Comparison of ENCODE assay signal across 7 mouse cellular contexts in genomic region chr1:153486767-153487499, GRCm38 (mm10). TPM values are rescaled to one million over a fixed set of nuclear protein-coding genes. Genes with fewer than 3 reads are reported as not detected.
DNase-seq lines count a peak whose midpoint lies in the region; ATAC-seq and TF ChIP-seq lines count a peak whose summit lies in the region.

No protein-coding gene starts in this region.

- H3K4me1 ChIP-seq in MEL (ENCODE audit: control insufficient read depth in 1 of 2, insufficient read depth in 2 of 2, low read length in 2 of 2) = peaks cover 8 to 12% of the 10 kb centered on the region in 2 experiments
- H3K4me1 ChIP-seq in bone marrow macrophage, adult 2 months (ENCODE audit: control insufficient read depth, insufficient read depth, low read length) = peaks cover 35% of the 10 kb centered on the region
- H3K4me1 ChIP-seq in forebrain, embryonic 13.5 days = peaks cover 33% of the 10 kb centered on the region
- H3K4me1 ChIP-seq in hindbrain, embryonic 11.5 days (replicated peaks; ENCODE audit: control insufficient read depth, insufficient read depth, low read length) = no peaks in the 10 kb centered on the region
- peaks cover 41% of the 10 kb centered on the region for H3K4me1 ChIP-seq in megakaryocyte, embryonic 14.5 days

- peak; percentile 87 for ATAC-seq in forebrain, embryonic 13.5 days
- ATAC-seq in hindbrain, embryonic 11.5 days (ENCODE audit: low FRiP score) = peak; percentile 84

- no peak for TF ChIP-seq CTCF in MEL (IDR thresholded peaks at IDR 0.05 in 2 of 3, conservative IDR thresholded peaks at IDR 0.05 in 1 of 3; ENCODE audit: control insufficient read depth in 1 of 3, insufficient read depth in 1 of 3, low read depth in 2 of 3, low read length in 3 of 3, poor library complexity in 1 of 3, severe bottlenecking in 1 of 3)
- TF ChIP-seq CTCF in bone marrow macrophage, adult 2 months (IDR thresholded peaks at IDR 0.05; ENCODE audit: low read depth, low read length) = no peak
- TF ChIP-seq CTCF in left cerebral cortex, adult 2 months (IDR thresholded peaks at IDR 0.05) = no peak

- peak overlapping the region; percentile 75 for H3K27ac ChIP-seq in MEL (ENCODE audit: control insufficient read depth, low read depth, low read length)
- H3K27ac ChIP-seq in bone marrow macrophage, adult 2 months (ENCODE audit: insufficient read depth, low read depth, low read length) = peak overlapping the region; percentile 81
- H3K27ac ChIP-seq in forebrain, embryonic 13.5 days = peak overlapping the region; percentile 96
- H3K27ac ChIP-seq in hindbrain, embryonic 11.5 days (ENCODE audit: low read depth, low read length) = peak overlapping the region; percentile 94
- peak overlapping the region; percentile 94 for H3K27ac ChIP-seq in left cerebral cortex, adult 2 months

- peak; percentile 75 for DNase-seq in MEL (ENCODE audit: low read depth, low spot score)
- DNase-seq in hindbrain, embryonic 11.5 days (ENCODE audit: low spot score) = peak; percentile 75
- peak in 1 of 2 experiments; percentile 23 for DNase-seq in left cerebral cortex, adult 2 months (ENCODE audit: extremely low spot score in 1 of 2, low spot score in 2 of 2)
- DNase-seq in right cerebral cortex, postnatal 14 days = peak; percentile 88

- 0 out of 4 replicates have a peak, but pooled peaks of 1 of the 2 experiments have one; percentile 10 for TF ChIP-seq EP300 in MEL (IDR thresholded peaks at IDR 0.05; ENCODE audit: low read depth in 1 of 2, low read length in 2 of 2)

- peak overlapping the region; percentile 70 to 94 for H3K4me3 ChIP-seq in MEL (ENCODE audit: control insufficient read depth in 1 of 2, insufficient read depth in 1 of 2, low read depth in 2 of 2, low read length in 2 of 2)
- peak overlapping the region; percentile 97 for H3K4me3 ChIP-seq in bone marrow macrophage, adult 2 months (ENCODE audit: insufficient read depth, low read length)
- peak overlapping the region; percentile 99 for H3K4me3 ChIP-seq in forebrain, embryonic 13.5 days
- H3K4me3 ChIP-seq in hindbrain, embryonic 11.5 days (ENCODE audit: low read depth, low read length) = peak overlapping the region; percentile 99
- H3K4me3 ChIP-seq in left cerebral cortex, adult 2 months = peak overlapping the region; percentile 86
- peak overlapping the region; percentile 99 for H3K4me3 ChIP-seq in megakaryocyte, embryonic 14.5 days (replicated peaks)

- peak overlapping the region; percentile 93 for H3K4me2 ChIP-seq in forebrain, embryonic 13.5 days
- H3K4me2 ChIP-seq in hindbrain, embryonic 11.5 days (replicated peaks; ENCODE audit: low read depth, low read length) = peak overlapping the region; percentile 63

- H3K27me3 ChIP-seq in MEL (ENCODE audit: control insufficient read depth in 1 of 2, insufficient read depth in 2 of 2, low read length in 2 of 2) = no peaks in the 10 kb centered on the region
- H3K27me3 ChIP-seq in forebrain, embryonic 13.5 days = no peaks in the 10 kb centered on the region
- H3K27me3 ChIP-seq in hindbrain, embryonic 11.5 days (ENCODE audit: control insufficient read depth, insufficient read depth, low read length) = no peaks in the 10 kb centered on the region
- H3K27me3 ChIP-seq in megakaryocyte, embryonic 14.5 days (replicated peaks) = no peaks in the 10 kb centered on the region

- peaks cover 22 to 33% of the 10 kb centered on the region in 2 experiments for H3K36me3 ChIP-seq in MEL (ENCODE audit: control insufficient read depth in 1 of 2, insufficient read depth in 2 of 2, low read length in 2 of 2)
- H3K36me3 ChIP-seq in forebrain, embryonic 13.5 days (ENCODE audit: poor library complexity, severe bottlenecking) = peaks cover 13% of the 10 kb centered on the region
- H3K36me3 ChIP-seq in hindbrain, embryonic 11.5 days (ENCODE audit: control insufficient read depth, insufficient read depth, low read length) = no peaks in the 10 kb centered on the region
- H3K36me3 ChIP-seq in megakaryocyte, embryonic 14.5 days (replicated peaks; ENCODE audit: low read length) = peaks cover 17% of the 10 kb centered on the region

- no peak for TF ChIP-seq RAD21 in MEL (IDR thresholded peaks at IDR 0.05; ENCODE audit: low read depth, low read length)

- H3K9ac ChIP-seq in MEL (ENCODE audit: control insufficient read depth, low read depth, low read length, poor library complexity, severe bottlenecking) = peak overlapping the region; percentile 98
- peak overlapping the region; percentile 100 for H3K9ac ChIP-seq in forebrain, embryonic 13.5 days
- H3K9ac ChIP-seq in hindbrain, embryonic 11.5 days (ENCODE audit: low read depth, low read length) = peak overlapping the region; percentile 100

- under 1% methylated on average over 62 of the region's 64 CpGs for WGBS in forebrain, embryonic 13.5 days
- WGBS in hindbrain, embryonic 11.5 days = under 1% methylated on average over 63 of the region's 64 CpGs

- intact Hi-C loops in left cerebral cortex, adult 2 months (cut with DNase I) = loop anchor here (2.0 kb wide), 1 partner anchor 262 kb away; the partner anchor contains the start of gene Rnasel

- TF ChIP-seq POLR2A in MEL (IDR thresholded peaks at IDR 0.05; ENCODE audit: control insufficient read depth in 1 of 2, insufficient read depth in 1 of 2, low read depth in 1 of 2, low read length in 2 of 2, poor library complexity in 1 of 2) = no peak
- TF ChIP-seq POLR2A in bone marrow macrophage, adult 2 months (IDR thresholded peaks at IDR 0.05; ENCODE audit: borderline replicate concordance, low read depth, low read length) = no peak

- H3K79me2 ChIP-seq in MEL (ENCODE audit: control insufficient read depth, insufficient read depth, low read length, poor library complexity) = peaks cover 49% of the 10 kb centered on the region

- H3K9me3 ChIP-seq in MEL (replicated peaks; ENCODE audit: insufficient read depth, low read length) = no peaks in the 10 kb centered on the region
- H3K9me3 ChIP-seq in forebrain, embryonic 13.5 days (replicated peaks) = no peaks in the 10 kb centered on the region
- H3K9me3 ChIP-seq in hindbrain, embryonic 11.5 days (ENCODE audit: control insufficient read depth, low read length) = no peaks in the 10 kb centered on the region
- H3K9me3 ChIP-seq in megakaryocyte, embryonic 14.5 days = no peaks in the 10 kb centered on the region

TF ChIP-seq in MEL, 35 proteins besides CTCF, POLR2A, EP300 and RAD21:
- TF ChIP-seq MAZ (IDR thresholded peaks at IDR 0.05; ENCODE audit: low read depth, low read length) (0 out of 2 replicates have a peak, but pooled peaks have one; percentile 40), CHD2 (IDR thresholded peaks at IDR 0.05; ENCODE audit: low read length) (no peak), MYB (IDR thresholded peaks at IDR 0.05; ENCODE audit: low read depth, low read length) (no peak), MYC (IDR thresholded peaks at IDR 0.05; ENCODE audit: low read depth, low read length) (peak; percentile 72), MXI1 (IDR thresholded peaks at IDR 0.05; ENCODE audit: low read depth, low read length) (peak; percentile 87), ETS1 (IDR thresholded peaks at IDR 0.05; ENCODE audit: low read depth, low read length) (no peak), RCOR1 (IDR thresholded peaks at IDR 0.05; ENCODE audit: low read depth, low read length) (no peak), NRF1 (IDR thresholded peaks at IDR 0.05; ENCODE audit: insufficient read depth, low read depth, low read length, poor library complexity, severe bottlenecking) (no peak), USF1 (IDR thresholded peaks at IDR 0.05; ENCODE audit: low read depth, low read length) (peak; percentile 93), ELF1 (IDR thresholded peaks at IDR 0.05; ENCODE audit: low read depth, low read length) (peak; percentile 27; the same call in 1 of the 2 replicates), SIN3A (IDR thresholded peaks at IDR 0.05; ENCODE audit: low read length) (no peak; the same call in none of the 2 replicates), USF2 (IDR thresholded peaks at IDR 0.05; ENCODE audit: borderline replicate concordance in 1 of 2, insufficient read depth in 1 of 2, low read depth in 1 of 2, low read length in 2 of 2) (peak in 1 of 2 experiments; percentile 73; a peak in 2 of 4 replicates), BHLHE40 (IDR thresholded peaks at IDR 0.05; ENCODE audit: borderline replicate concordance, low read depth, low read length) (peak; percentile 48; the same call in 1 of the 2 replicates), MAX (IDR thresholded peaks at IDR 0.05; ENCODE audit: low read length) (peak; percentile 92), TBP (IDR thresholded peaks at IDR 0.05; ENCODE audit: low read depth, low read length) (no peak), KAT2A (conservative IDR thresholded peaks at IDR 0.05; ENCODE audit: low read depth, low read length) (no peak), ZMIZ1 (IDR thresholded peaks at IDR 0.05; ENCODE audit: low read depth, low read length) (0 out of 2 replicates have a peak, but pooled peaks have one; percentile 45), HCFC1 (IDR thresholded peaks at IDR 0.05; ENCODE audit: low read depth, low read length) (0 out of 2 replicates have a peak, but pooled peaks have one; percentile 55), CHD1 (IDR thresholded peaks at IDR 0.05; ENCODE audit: low read depth, low read length) (peak; percentile 3)
TF ChIP-seq in MEL: peak in this region for 11.

RNA-seq across cellular contexts. Expression of gene Dhx9, which starts 0.5 kb away (rescaled TPM):
- total RNA-seq in MEL (2012; rRNA removed) = 82.0 and 94.1 TPM in 2 replicates
- polyA plus RNA-seq in MEL (2012; ENCODE audit: insufficient read depth in 1 of 2, insufficient read length in 2 of 2, low read depth in 1 of 2, low replicate concordance in 2 of 2, missing spikeins in 1 of 2) = 100 to 1,000 TPM; 170 to 262 TPM
- 61.2 and 67.9 TPM in 2 replicates for polyA plus RNA-seq in bone marrow macrophage, adult 2 months (2012; ENCODE audit: insufficient read depth, insufficient read length, missing spikeins)
- 55.5 and 59.0 TPM in 2 replicates for polyA plus RNA-seq in forebrain, embryonic 13.5 days (2015; fragmentation: Nextera tagmentation; extraction: Ambion mirVana)
- 34.7 and 61.3 TPM in 2 replicates for polyA plus RNA-seq in hindbrain, embryonic 11.5 days (2014; fragmentation: Nextera tagmentation; extraction: Ambion mirVana)
- total RNA-seq in left cerebral cortex, adult 2 months (2021) = 100 to 1,000 TPM in 1 of 2 experiments, 10 to 100 TPM in 1; 95.3 to 102 TPM
- polyA plus RNA-seq in megakaryocyte, embryonic 14.5 days (2012; ENCODE audit: insufficient read depth, low replicate concordance) = 0.60 and 13.1 TPM in 2 replicates
